Mouse (Mus musculus): Measurements from ENCODE around the gene Olfr212.
"Not testable (repeated sequence)": the region's sequence is repeated elsewhere in the genome, so short reads cannot be mapped to it uniquely, and the experiment has no call there.

Gene Olfr212

GRCm38 (mm10) chr6:116506302-116507003 is at the start of gene Olfr212:
Gene Olfr212 (plus strand): TSS chr6:116506516.
- in situ Hi-C loops (cut with MseI, MboI), result not testable (repeated sequence)

DNA sequence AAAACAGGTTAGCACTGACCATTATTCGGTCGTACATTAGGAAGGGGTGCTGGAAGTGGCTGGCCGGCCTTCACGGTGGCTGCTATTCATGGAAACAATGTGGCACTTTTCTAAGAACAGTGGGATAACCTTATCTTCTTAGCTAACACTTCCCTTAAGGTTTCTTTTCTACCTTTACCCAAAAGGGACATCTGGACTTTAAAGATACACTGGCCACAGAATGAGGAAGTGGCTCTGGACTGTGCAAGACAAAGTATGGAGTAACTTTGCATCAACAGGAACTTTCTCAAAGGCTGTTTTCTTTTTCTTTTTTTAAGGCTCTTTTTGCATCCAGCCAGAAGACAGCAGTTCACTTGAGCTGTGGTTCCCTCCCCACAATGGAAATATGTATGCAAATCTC is 47.6 kb upstream of the Olfr212 start:
- in situ Hi-C loops (cut with MseI, MboI), result no loop called here

- in situ Hi-C loops (cut with MseI, MboI), result no loop called here
These were observed 47.1 kb upstream of the Olfr212 start for GRCm38 (mm10) chr6:116459232-116459631.

GRCm38 (mm10) chr6:116460544-116461283 is 45.6 kb upstream of the Olfr212 start, which contains the start of gene Alox5:
Gene Alox5 (minus strand): TSS chr6:116461178.
- in situ Hi-C loops (cut with MseI, MboI), result no loop called here

DNA sequence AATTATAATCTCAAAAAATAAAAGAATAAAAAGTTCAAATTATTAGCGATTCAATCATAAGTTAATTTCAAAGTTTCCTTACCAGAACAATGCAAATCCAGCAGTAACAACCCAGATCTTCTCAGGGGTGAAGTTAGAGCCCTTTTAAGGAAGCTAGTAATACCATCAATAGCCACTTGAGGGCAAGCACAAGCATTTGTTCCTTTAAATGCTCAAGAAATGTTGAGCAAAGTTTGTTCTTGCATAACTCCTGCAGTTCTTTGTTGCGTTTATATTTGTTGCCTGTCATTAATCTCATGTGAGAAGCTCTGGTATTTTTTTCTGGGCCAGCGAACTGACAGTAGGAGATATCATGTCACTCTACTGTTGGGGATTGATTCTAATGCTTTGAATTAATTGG is 38.2 kb upstream of the Olfr212 start:
- in situ Hi-C loops (cut with MseI, MboI), result no loop called here

DNA sequence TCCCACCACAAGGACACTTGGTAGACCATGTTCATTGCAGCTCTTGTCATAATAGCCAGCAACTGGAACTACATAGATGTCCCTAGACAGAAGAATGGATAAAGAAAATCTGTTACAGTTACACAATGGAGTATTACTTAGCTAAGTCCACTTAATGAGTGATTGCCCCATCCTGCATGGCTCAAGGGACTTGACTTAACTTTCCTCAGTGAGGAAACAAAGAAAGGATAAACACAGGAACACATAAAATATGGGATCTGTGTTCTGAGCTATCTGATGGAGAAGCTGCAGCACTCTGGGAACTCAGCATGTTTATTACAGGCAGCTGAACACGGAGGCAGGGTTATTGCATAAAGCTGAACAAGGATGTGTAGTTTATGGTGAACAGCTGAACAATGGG is 21.2 kb upstream of the Olfr212 start:
- in situ Hi-C loops (cut with MseI, MboI), result no loop called here

GRCm38 (mm10) chr6:116486833-116487232 is 19.5 kb upstream of the Olfr212 start:
- in situ Hi-C loops (cut with MseI, MboI), result no loop called here

GRCm38 (mm10) chr6:116488791-116489190 is 17.5 kb upstream of the Olfr212 start, which contains the start of gene Olfr211:
Gene Olfr211 (plus strand): TSS chr6:116489091.
- in situ Hi-C loops (cut with MseI, MboI), result no loop called here

DNA sequence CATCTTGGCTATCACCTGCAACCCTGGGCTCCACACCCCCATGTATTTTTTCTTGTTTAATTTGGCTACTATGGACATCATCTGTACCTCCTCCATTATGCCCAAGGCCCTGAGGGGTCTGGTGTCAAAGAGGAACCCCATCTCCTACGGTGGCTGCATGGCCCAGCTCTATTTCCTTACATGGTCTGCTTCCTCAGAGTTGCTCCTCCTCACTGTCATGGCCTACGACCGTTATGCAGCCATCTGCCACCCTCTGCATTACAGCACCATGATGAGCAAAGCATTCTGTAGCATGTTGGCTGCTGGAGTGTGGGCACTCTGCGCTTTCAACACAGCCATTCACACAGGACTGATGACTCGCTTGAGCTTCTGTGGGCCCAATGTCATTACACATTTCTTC is 12.6 kb upstream of the Olfr212 start:
- in situ Hi-C loops (cut with MseI, MboI), result no loop called here

- in situ Hi-C loops (cut with MseI, MboI), result no loop called here
These were observed 10.4 kb upstream of the Olfr212 start for GRCm38 (mm10) chr6:116495960-116496359.

- in situ Hi-C loops (cut with MseI, MboI), result no loop called here
These were observed 8.5 kb downstream of the Olfr212 start for GRCm38 (mm10) chr6:116514832-116515231.

GRCm38 (mm10) chr6:116538156-116538555 is 31.8 kb downstream of the Olfr212 start, which contains the start of gene Olfr213:
Gene Olfr213 (plus strand): TSS chr6:116538456.
- in situ Hi-C loops (cut with MseI, MboI), result no loop called here

DNA sequence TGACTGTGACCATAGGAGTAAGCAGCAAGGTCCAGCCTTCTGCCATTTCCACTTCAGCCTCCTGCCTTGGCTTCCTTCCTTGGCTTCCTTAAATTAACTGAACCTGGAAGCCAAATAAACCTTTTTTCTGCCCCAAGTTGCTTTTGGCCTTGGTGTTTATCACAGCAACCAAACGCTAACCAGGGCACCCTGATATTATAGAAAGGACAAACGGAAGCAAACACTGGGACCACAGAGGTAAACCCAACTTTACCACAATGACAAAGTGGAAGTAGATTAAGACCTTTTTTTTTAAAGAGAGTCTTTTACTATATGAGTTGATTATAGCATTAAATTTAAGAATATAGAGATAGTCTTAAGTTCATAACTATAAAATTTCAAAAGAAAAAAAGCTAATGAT is 36.2 kb downstream of the Olfr212 start:
- in situ Hi-C loops (cut with MseI, MboI), result no loop called here

GRCm38 (mm10) chr6:116550841-116551240 is 44.5 kb downstream of the Olfr212 start, which contains the start of gene Gm5580:
Gene Gm5580 (plus strand): TSS chr6:116551141.
- in situ Hi-C loops (cut with MseI, MboI), result loop anchor here (25.0 kb wide), 1 partner anchor 264 kb away; no protein-coding TSS in a partner anchor

GRCm38 (mm10) chr6:116553935-116554334 is 47.6 kb downstream of the Olfr212 start, which contains the start of gene Olfr214:
Gene Olfr214 (plus strand): TSS chr6:116554235.
- in situ Hi-C loops (cut with MseI, MboI), result loop anchor here (25.0 kb wide), 1 partner anchor 267 kb away; no protein-coding TSS in a partner anchor

DNA sequence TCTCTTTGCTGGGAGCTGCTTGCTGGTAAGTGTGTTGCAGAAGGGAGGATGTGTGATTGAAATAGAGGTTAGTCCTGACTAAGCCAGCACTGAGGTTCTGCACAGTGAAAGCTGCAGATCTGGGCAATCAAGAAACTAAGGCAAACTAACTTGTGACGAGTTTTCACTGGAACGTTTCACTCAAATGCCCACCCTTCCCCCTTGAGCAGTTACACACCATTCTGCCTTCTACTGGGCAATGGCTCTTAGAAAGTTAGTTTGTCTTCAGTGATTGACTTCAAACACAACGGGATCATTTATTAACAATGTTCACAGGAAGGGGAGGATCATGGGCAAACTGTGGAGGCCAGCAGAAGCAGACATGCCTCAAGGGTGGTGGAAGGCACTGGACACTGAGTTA is 48.6 kb downstream of the Olfr212 start:
- in situ Hi-C loops (cut with MseI, MboI), result loop anchor here (25.0 kb wide), 1 partner anchor 268 kb away; no protein-coding TSS in a partner anchor

All from mouse trophoblast stem cell (cell line).